Mouse (Mus musculus) brain, embryonic 14.5 days (tissue): ENCODE results near the gene Cbx4.

Source experiments
- CTCF ChIP-seq: fragments of 200-500 bp; IDR thresholded peaks from 2 replicates; pipeline ENCODE4 v1.5.1; 2012; ENCODE audit warnings: inconsistent platforms, mild to moderate bottlenecking, moderate library complexity, borderline replicate concordance; ENCODE audit not compliant: insufficient read depth, insufficient read length; ENCODE audit errors: extremely low read depth
- POLR2A ChIP-seq: fragments of 200-500 bp; IDR thresholded peaks from 2 replicates; pipeline ENCODE4 v1.6.1; 2012; ENCODE audit warnings: mild to moderate bottlenecking, inconsistent platforms, borderline replicate concordance; ENCODE audit not compliant: poor library complexity, insufficient read depth, insufficient read length, severe bottlenecking; ENCODE audit errors: extremely low read depth

GRCm38 (mm10) chr11:119050361-119050760 lies 35.7 kb downstream of the Cbx4 start:
- TF ChIP-seq CTCF: no peak
- TF ChIP-seq POLR2A: no peak
